Mouse (Mus musculus) liver, embryonic 16.5 days (tissue): ENCODE results near the gene Pacsin1. TPM values are rescaled to one million over a fixed set of nuclear protein-coding genes. Genes with fewer than 3 reads are reported as not detected.
"Not testable (repeated sequence)": the region's sequence is repeated elsewhere in the genome, so short reads cannot be mapped to it uniquely, and the experiment has no call there.

Experiments
- ATAC-seq: fragments of 200-750 bp; cut with Nextera tagmentation; 2 replicates; pipeline ENCODE4 v1.8.0; 2017; ENCODE audit warnings: low read depth, mild to moderate bottlenecking, moderate number of reproducible peaks, moderate library complexity
- H3K27ac ChIP-seq: fragments of 300-500 bp; sonication (generic); 2 replicates; pipeline ENCODE4 v1.5.1; 2014; ENCODE audit warnings: mild to moderate bottlenecking, low read length
- H3K27me3 ChIP-seq: fragments of 300-500 bp; sonication (generic); 2 replicates; pipeline ENCODE4 v1.6.1; 2014; ENCODE audit warnings: low read depth, low read length, mixed read lengths; ENCODE audit not compliant: control insufficient read depth, insufficient read depth
- H3K36me3 ChIP-seq: fragments of 300-500 bp; sonication (generic); 2 replicates; pipeline ENCODE4 v1.6.1; 2014; ENCODE audit warnings: mild to moderate bottlenecking; ENCODE audit not compliant: control insufficient read depth, insufficient read depth
- H3K4me1 ChIP-seq: fragments of 300-500 bp; sonication (generic); 2 replicates; pipeline ENCODE4 v1.6.1; 2014; ENCODE audit warnings: low read depth, low read length, mixed read lengths; ENCODE audit not compliant: control insufficient read depth
- H3K4me2 ChIP-seq: fragments of 300-500 bp; sonication (generic); 2 replicates; pipeline ENCODE4 v1.6.1; 2014; ENCODE audit warnings: low read depth, low read length, mixed read lengths
- H3K4me3 ChIP-seq: fragments of 300-500 bp; sonication (generic); 2 replicates; pipeline ENCODE4 v1.5.1; 2014; ENCODE audit warnings: low read depth, mild to moderate bottlenecking, low read length
- H3K9ac ChIP-seq: fragments of 300-500 bp; sonication (generic); 2 replicates; pipeline ENCODE4 v1.6.1; 2014; ENCODE audit warnings: low read depth, low read length
- H3K9me3 ChIP-seq: fragments of 300-500 bp; sonication (generic); replicated peaks from 2 replicates; pipeline ENCODE4 v1.6.1; 2016; ENCODE audit warnings: low read length; ENCODE audit not compliant: control insufficient read depth
- WGBS: fragments of 180-500 bp; shearing (Covaris S2); extraction: QIAGEN DNeasy Blood & Tissue Kit; methylation state at CpG from one replicate; pipeline ENCODE4 v1.1.7; 2014; ENCODE audit not compliant: insufficient replicate concordance; 5-methylcytosine and 5-hydroxymethylcytosine counted together
- polyA plus RNA-seq: library from polyadenylated mRNA; unstranded; fragments of >200 nt; fragmentation: Nextera tagmentation; extraction: Ambion mirVana; gene quantifications from 2 replicates; pipeline ENCODE4 v1.2.1, GENCODE M21; 2015

Gene Pacsin1
- polyA plus RNA-seq, 1 experiment from 2014 or later: 0.22 TPM

DNA sequence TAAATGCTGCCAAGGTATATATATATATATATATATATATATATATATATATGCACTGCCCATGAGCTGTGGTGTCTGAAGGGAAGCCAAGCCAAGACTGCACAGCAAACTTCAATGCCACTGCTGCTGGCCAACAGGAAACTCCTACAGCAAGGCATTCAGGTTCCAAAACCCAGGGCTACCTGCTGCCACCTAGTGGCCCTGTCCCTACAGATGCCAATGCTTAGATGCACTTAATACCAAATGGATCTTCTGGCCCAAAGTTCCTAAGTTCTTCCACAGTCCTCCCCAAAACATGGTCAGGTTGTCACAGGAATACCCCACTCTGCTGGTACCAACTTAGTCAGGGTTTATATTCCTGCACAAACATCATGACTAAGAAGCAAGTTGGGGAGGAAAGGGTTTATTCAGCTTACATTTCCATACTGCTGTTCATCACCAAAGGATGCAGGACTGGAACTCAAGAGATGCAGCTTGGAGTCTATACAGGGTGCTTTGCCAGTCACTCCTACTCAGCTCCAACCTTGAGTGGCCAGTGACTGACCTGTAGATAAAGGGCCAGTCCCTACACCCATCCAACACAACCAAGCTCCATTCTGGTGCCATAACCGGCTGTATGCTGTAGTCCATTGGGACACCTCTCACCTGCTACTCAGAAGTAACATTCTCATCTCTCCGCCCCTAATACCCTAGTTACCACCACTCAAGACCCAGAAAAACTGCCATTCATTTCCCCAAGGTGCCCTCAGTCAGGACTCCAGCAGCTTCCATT, 25.9 kb upstream of the Pacsin1 start:
- Histone ChIP-seq H3K4me2 (no peak overlapping the region), H3K27me3 (no peaks in the 10 kb centered on the region), H3K27ac (no peak overlapping the region), H3K4me3 (no peak overlapping the region), H3K36me3 (peaks cover 35% of the 10 kb centered on the region), H3K9me3 (no peaks in the 10 kb centered on the region), H3K4me1 (peaks cover 30% of the 10 kb centered on the region), H3K9ac (no peak overlapping the region)
- WGBS: 68% methylated on average over 2 of the region's 2 CpGs
- peak; percentile 24; the same call in 1 of the 2 replicates for ATAC-seq

DNA sequence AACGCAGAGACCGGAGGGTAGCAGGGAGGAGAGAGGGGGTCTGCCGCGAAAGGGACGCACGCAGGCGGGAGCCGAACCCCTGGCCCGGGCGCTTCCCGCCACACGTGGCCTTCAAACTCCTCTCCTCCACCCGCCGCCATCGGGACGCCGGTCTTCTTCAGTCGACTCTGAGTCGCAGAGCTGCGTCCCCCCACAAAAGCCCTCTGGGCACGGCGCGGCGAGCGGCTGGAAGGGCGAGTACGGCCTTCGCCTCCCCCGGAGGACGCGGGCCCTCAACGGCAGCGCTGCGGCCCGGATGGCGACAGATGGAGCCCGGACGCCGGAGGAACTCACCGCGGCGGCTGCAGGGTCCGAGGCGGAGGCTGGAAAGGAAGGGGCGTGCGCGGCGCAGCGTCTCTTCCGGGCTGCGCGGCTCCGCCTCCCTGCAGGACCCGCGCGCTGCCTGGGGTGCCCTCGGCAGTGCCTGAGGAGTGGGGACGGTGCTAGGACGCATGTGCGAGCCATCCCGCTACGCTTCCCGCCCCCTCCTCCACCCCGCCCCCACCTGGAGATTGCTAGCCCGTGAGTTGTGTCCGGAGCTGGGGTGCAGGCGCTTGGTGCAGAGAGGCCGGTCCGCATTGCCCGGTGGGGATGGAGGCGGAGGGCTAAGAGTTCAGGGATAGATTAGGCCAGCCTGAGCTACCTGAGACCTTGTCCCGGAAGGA, 20.3 kb upstream of the Pacsin1 start, which contains the start of gene RPS10-NUDT3:
Gene RPS10-NUDT3 (minus strand): TSS at position 352 of the 704 bp plus-strand sequence.
- Histone ChIP-seq H3K9ac (peak within 1 kb of the TSS; percentile 74), H3K27me3 (no peaks in the 10 kb centered on the region), H3K27ac (peak within 1 kb of the TSS; percentile 43), H3K9me3 (no peaks in the 10 kb centered on the region), H3K4me2 (peak within 1 kb of the TSS; percentile 83), H3K4me3 (peak within 1 kb of the TSS; percentile 71), H3K4me1 (peaks cover 32% of the 10 kb centered on the region), H3K36me3 (peaks cover 34% of the 10 kb centered on the region)
- under 1% methylated on average over 70 of the region's 72 CpGs for WGBS
- ATAC-seq: peak; percentile 97

DNA sequence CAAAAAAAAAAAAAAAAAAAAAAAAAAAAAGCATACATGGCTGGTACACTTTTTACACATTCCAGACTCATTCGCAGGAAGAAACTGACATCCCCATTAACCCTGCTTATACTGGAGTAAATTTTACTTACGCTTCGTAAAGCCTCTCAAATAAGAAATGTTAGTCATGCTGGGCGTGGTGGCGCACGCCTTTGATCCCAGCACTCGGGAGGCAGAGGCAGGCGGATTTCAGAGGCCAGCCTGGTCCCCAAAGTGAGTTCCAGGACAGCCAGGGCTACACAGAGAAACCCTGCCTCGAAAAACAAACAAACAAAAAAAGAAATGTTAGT, 19.8 kb upstream of the Pacsin1 start:
- Histone ChIP-seq H3K36me3 (peaks cover 29% of the 10 kb centered on the region), H3K4me2 (peak overlapping the region; percentile 83), H3K4me3 (peak overlapping the region; percentile 71), H3K27ac (0 out of 2 replicates have a peak overlapping the region, but pooled peaks have one; percentile 43), H3K4me1 (peaks cover 32% of the 10 kb centered on the region), H3K9ac (peak overlapping the region; percentile 61)
- not testable (repeated sequence) for H3K27me3 ChIP-seq, H3K9me3 ChIP-seq, ATAC-seq
- 20% methylated on average over 9 of the region's 9 CpGs for WGBS

DNA sequence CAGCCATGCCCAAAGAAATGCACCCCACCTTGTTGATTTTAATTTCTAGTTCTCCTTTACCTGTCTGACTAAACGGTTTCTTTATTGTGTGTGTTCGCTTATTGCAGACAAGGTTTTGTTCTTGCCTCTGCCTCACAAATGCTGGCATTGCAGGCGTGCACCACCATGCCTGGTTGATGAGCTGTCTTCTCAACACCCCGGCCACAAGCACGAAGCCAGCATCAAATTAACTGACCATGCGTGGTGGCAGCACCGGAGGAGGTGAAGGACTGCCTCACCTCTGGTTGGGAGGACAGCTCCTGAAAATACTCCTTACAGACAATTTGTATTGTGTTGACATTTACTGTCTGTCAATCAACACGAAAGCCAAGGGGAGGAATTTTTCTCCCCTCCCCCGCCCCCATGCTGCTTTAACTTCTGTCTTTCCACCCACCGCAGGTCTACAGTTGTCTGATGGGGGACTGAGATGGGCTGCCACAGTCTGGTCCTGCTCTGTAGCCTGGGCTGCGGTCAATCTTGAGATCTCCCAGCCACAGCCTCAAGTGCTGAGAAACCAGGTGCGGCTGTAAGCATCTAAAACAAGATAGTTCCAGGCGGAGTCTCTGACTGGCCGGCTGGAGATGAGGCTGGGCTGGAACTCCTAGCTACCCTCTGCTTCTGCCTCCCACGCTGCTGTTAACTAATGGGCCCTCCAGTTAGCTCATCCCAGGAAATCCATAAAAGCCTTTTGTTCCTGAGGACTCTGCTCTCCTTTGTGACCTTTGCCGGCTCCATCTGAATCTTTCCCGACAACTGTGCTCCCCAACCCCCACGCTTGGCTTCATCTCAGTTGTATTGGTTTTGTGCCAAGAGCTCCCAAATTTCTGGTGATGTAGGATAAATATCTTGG, 18.9 kb upstream of the Pacsin1 start, which contains the start of gene Rps10:
Gene Rps10 (minus strand): TSS at position 538 of the 889 bp plus-strand sequence.
- 49% methylated on average over 18 of the region's 18 CpGs for WGBS
- Histone ChIP-seq H3K9me3 (no peaks in the 10 kb centered on the region), H3K4me1 (peaks cover 32% of the 10 kb centered on the region), H3K9ac (peak within 1 kb of the TSS; percentile 61; the same call in 1 of the 2 replicates), H3K4me3 (peak within 1 kb of the TSS; percentile 71), H3K4me2 (peak within 1 kb of the TSS; percentile 83), H3K36me3 (peaks cover 20% of the 10 kb centered on the region), H3K27me3 (no peaks in the 10 kb centered on the region), H3K27ac (peak within 1 kb of the TSS; percentile 43; the same call in 1 of the 2 replicates)
- ATAC-seq: no peak

DNA sequence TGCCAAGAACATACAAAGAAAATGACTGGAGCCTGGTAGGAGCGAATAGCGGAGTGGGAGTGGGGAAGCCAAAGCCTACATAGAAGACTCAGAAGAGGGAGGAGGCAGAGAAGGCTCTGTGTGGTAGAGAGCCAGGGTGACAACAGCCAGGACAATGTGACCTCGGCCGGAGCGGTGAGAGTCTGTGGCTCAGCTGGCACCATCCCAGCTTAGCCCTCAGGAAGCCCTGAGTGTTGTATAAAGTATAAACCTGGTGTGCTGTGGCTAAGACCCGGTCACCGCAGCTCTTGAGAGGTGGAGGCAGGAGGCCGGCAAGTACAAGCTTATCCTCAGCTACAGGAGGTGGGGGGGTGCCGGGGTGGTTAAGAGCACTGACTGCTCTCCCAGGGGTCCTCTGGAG, 18.0 kb upstream of the Pacsin1 start:
- H3K9ac ChIP-seq: no peak overlapping the region
- peaks cover 11% of the 10 kb centered on the region for H3K36me3 ChIP-seq
- H3K27me3 ChIP-seq: no peaks in the 10 kb centered on the region
- H3K27ac ChIP-seq: no peak overlapping the region
- H3K4me3 ChIP-seq: no peak overlapping the region
- no peak for ATAC-seq
- 76% methylated on average over 9 of the region's 9 CpGs for WGBS
- H3K4me2 ChIP-seq: no peak overlapping the region
- H3K4me1 ChIP-seq: peaks cover 27% of the 10 kb centered on the region
- H3K9me3 ChIP-seq: no peaks in the 10 kb centered on the region

DNA sequence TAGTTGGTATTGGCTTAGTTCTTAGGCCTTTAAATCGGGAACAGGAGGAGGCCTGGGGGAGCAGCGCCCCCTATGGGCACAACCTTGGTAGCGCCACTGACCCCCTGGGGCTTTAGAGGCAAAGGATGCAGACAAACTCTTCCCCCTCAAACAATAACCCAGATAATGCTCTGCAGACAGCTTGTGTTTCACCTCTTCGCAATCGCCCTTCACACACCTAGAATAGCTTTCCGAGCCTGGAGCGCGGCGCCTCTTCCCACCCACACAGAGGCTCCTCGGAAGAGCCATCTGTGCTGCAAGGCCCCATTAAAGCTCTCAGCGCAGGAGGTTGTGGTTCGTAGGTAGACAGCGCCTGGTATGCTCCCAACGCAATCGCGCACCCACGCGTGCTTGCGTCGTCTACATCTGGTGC, 16.4 kb upstream of the Pacsin1 start:
- Histone ChIP-seq H3K36me3 (no peaks in the 10 kb centered on the region), H3K4me1 (peaks cover 11% of the 10 kb centered on the region), H3K4me2 (no peak overlapping the region), H3K4me3 (no peak overlapping the region), H3K27ac (no peak overlapping the region), H3K9me3 (no peaks in the 10 kb centered on the region), H3K27me3 (no peaks in the 10 kb centered on the region), H3K9ac (no peak overlapping the region)
- no peak for ATAC-seq
- 77% methylated on average over 20 of the region's 20 CpGs for WGBS

DNA sequence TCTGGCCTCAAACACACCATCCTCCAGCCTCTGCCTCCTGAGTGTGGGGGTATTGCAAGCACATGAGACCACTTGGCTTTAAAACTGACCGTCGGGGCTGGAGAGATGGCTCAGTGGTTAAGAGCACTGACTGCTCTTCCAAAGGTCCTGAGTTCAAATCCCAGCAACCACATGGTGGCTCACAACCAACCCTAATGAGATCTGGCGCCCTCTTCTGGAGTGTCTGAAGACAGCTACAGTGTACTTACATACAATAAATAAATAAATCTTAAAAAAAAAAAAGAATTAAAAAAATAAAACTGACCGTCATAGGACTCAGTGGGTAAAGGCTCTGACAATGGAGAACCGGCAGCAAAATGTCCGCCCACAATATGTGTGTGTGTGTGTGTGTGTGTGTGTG, 15.5 kb upstream of the Pacsin1 start:
- H3K4me3 ChIP-seq, H3K9ac ChIP-seq, H3K4me2 ChIP-seq, H3K27me3 ChIP-seq, ATAC-seq, H3K27ac ChIP-seq, H3K36me3 ChIP-seq, H3K9me3 ChIP-seq: not testable (repeated sequence)
- H3K4me1 ChIP-seq: peaks cover 11% of the 10 kb centered on the region
- 82% methylated on average over 6 of the region's 6 CpGs for WGBS

DNA sequence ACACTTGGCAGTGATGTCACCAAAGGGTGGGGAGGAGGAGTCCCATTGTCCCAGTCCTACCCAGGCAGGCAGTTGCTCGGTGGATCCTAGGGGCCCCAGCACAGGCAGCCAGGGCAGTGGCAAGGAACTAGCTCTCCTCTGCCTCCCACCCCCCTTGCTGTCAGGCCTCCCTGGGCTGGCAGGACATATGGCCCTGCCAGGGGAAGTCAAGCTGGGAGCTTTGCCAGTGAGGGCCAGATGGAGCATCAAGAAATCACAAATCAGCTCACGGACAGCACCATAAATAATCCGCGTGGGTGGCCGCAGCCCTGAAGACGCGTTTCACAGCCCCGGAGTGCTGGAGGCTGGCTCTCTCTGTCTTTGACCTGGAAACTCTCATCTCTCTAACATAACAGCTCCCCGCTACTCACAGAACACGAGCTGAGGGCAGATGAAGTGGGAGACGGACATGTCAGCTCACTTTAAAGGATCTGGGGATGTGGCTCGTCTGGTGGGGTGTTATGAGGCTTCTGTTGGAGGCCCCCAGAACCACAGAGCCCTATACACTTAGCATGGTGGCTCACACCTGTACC, 12.7 kb upstream of the Pacsin1 start:
- no peak overlapping the region for H3K4me2 ChIP-seq

More for the DNA sequence above, 12.7 kb upstream of the Pacsin1 start:
- no peaks in the 10 kb centered on the region; the same call in 1 of the 2 replicates for H3K4me1 ChIP-seq
- no peak overlapping the region for H3K9ac ChIP-seq
- 25% methylated on average over 12 of the region's 12 CpGs for WGBS
- H3K9me3 ChIP-seq: no peaks in the 10 kb centered on the region
- no peaks in the 10 kb centered on the region for H3K36me3 ChIP-seq
- no peaks in the 10 kb centered on the region for H3K27me3 ChIP-seq
- no peak overlapping the region for H3K4me3 ChIP-seq
- H3K27ac ChIP-seq: no peak overlapping the region
- no peak for ATAC-seq
